Mouse (Mus musculus): ENCODE results near the gene Scgb1a1. TPM values are rescaled to one million over a fixed set of nuclear protein-coding genes. Genes with fewer than 3 reads are reported as not detected.
A peak's percentile ranks its signal among the peaks of the same experiment; 100 is the strongest.

The Scgb1a1 gene
- polyA plus RNA-seq, 1 experiment, result not detected

DNA sequence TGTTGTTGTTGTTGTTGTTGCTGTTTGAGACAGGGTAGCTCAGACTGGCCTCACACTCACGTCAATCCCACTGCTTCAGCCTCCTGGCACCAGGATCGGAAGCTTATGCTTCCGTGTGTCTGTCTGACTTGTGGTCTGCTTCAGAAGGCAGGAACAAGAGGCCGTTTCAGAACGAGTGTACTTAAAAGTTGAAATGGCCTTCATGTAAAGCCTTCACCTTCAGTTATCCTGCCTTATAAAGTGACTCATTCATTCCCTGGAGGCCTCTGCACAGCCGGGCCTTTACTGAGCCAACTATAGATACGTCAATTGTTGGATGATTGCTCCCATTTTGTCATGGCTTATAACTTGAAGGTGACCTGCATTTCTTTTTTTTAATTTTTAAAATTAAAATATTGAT lies 28.4 kb downstream of the Scgb1a1 start:
- Histone ChIP-seq H3K79me2 (ENCODE audit: control insufficient read depth, insufficient read depth) (no peaks in the 10 kb centered on the region), H3K4me2 (ENCODE audit: low read depth) (peak overlapping the region; percentile 77), H3ac (ENCODE audit: control insufficient read depth, insufficient read length) (no peak overlapping the region), H3K4me3 (no peak overlapping the region), H3K27me3 (ENCODE audit: control insufficient read depth, insufficient read depth, insufficient read length) (no peaks in the 10 kb centered on the region), H3K36me3 (ENCODE audit: control insufficient read depth, insufficient read depth) (no peaks in the 10 kb centered on the region)
- no peak for TF ChIP-seq MAX (IDR thresholded peaks at IDR 0.05; ENCODE audit: low read depth)
- TF ChIP-seq E2F4 (IDR thresholded peaks at IDR 0.05; ENCODE audit: insufficient read depth), result no peak
- TF ChIP-seq MYOD1 (IDR thresholded peaks at IDR 0.05; ENCODE audit: control insufficient read depth in 1 of 3, insufficient read length in 2 of 3, low read depth in 2 of 3), result no peak
- no peak for TF ChIP-seq TCF3 (IDR thresholded peaks at IDR 0.05; ENCODE audit: insufficient read length, low read depth)
- no peak for TF ChIP-seq SRF (IDR thresholded peaks at IDR 0.05; ENCODE audit: control insufficient read depth, insufficient read length, low read depth)
- no peak for TF ChIP-seq USF1 (IDR thresholded peaks at IDR 0.05; ENCODE audit: low read depth)
- TF ChIP-seq CEBPB (IDR thresholded peaks at IDR 0.05; ENCODE audit: insufficient read depth, poor library complexity, severe bottlenecking), result no peak; the same call in 1 of the 2 replicates
- TF ChIP-seq MYOG (IDR thresholded peaks at IDR 0.05; ENCODE audit: control insufficient read depth in 1 of 3, insufficient read depth in 1 of 3, insufficient read length in 2 of 3, low read depth in 2 of 3), result no peak
- no peak for TF ChIP-seq POLR2AphosphoS2 (IDR thresholded peaks at IDR 0.05; ENCODE audit: insufficient read length, low read depth)
- no peak for TF ChIP-seq TCF12 (IDR thresholded peaks at IDR 0.05; ENCODE audit: insufficient read depth, poor library complexity, severe bottlenecking)
- no peak for TF ChIP-seq REST (IDR thresholded peaks at IDR 0.05; ENCODE audit: insufficient read depth, insufficient read length)
- no peak for TF ChIP-seq POLR2A (IDR thresholded peaks at IDR 0.05; ENCODE audit: insufficient read length, low read depth)

GRCm38 (mm10) chr19:9058944-9059343 lies 28.8 kb downstream of the Scgb1a1 start:
- Histone ChIP-seq H3K79me2 (ENCODE audit: control insufficient read depth, insufficient read depth) (no peaks in the 10 kb centered on the region), H3K4me2 (ENCODE audit: low read depth) (peak overlapping the region; percentile 77), H3K36me3 (ENCODE audit: control insufficient read depth, insufficient read depth) (no peaks in the 10 kb centered on the region), H3K4me3 (no peak overlapping the region), H3K27me3 (ENCODE audit: control insufficient read depth, insufficient read depth, insufficient read length) (no peaks in the 10 kb centered on the region), H3ac (ENCODE audit: control insufficient read depth, insufficient read length) (no peak overlapping the region)
- peak in 1 of 3 experiments; percentile 50 for TF ChIP-seq MYOG (IDR thresholded peaks at IDR 0.05; ENCODE audit: control insufficient read depth in 1 of 3, insufficient read depth in 1 of 3, insufficient read length in 2 of 3, low read depth in 2 of 3)
- TF ChIP-seq MYOD1 (IDR thresholded peaks at IDR 0.05; ENCODE audit: control insufficient read depth in 1 of 3, insufficient read length in 2 of 3, low read depth in 2 of 3), result peak in 2 of 3 experiments; percentile 6 to 43
- TF ChIP-seq CEBPB (IDR thresholded peaks at IDR 0.05; ENCODE audit: insufficient read depth, poor library complexity, severe bottlenecking), result no peak; the same call in 1 of the 2 replicates

DNA sequence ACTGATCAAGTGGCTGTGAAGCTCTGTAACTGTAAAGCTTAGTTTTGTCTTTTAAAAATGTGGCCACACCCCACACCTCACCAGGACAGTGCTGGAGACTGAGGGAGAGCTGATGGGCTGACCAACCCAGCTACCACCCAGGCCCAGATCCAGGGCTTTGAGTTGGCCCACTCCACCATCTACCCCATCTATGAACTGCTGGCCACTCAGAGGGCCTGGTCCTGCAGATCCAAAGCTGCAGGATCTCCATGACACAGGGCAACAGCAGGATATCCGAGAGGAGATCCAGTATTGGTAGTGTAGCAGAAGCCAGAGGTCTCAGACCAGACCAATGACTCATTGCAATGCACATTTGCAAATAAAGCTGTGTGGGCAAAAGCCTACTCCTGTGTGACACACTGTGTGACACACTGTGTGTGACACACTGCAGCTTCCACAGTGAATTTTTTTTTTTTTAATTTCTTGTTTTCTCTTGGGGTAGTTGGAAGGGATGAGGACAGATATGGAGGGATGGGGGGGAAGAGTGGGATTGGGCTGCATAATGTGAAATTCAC lies 29.4 kb downstream of the Scgb1a1 start:
- Histone ChIP-seq H3K4me2 (ENCODE audit: low read depth) (peak overlapping the region; percentile 77), H3K27me3 (ENCODE audit: control insufficient read depth, insufficient read depth, insufficient read length) (no peaks in the 10 kb centered on the region), H3K79me2 (ENCODE audit: control insufficient read depth, insufficient read depth) (no peaks in the 10 kb centered on the region), H3ac (ENCODE audit: control insufficient read depth, insufficient read length) (no peak overlapping the region), H3K36me3 (ENCODE audit: control insufficient read depth, insufficient read depth) (no peaks in the 10 kb centered on the region), H3K4me3 (no peak overlapping the region)
- TF ChIP-seq REST (IDR thresholded peaks at IDR 0.05; ENCODE audit: insufficient read depth, insufficient read length) (no peak), MYOD1 (IDR thresholded peaks at IDR 0.05; ENCODE audit: control insufficient read depth in 1 of 3, insufficient read length in 2 of 3, low read depth in 2 of 3) (peak in 1 of 3 experiments; percentile 6), CEBPB (IDR thresholded peaks at IDR 0.05; ENCODE audit: insufficient read depth, poor library complexity, severe bottlenecking) (peak; percentile 2; the same call in 1 of the 2 replicates), E2F4 (IDR thresholded peaks at IDR 0.05; ENCODE audit: insufficient read depth) (no peak)

DNA sequence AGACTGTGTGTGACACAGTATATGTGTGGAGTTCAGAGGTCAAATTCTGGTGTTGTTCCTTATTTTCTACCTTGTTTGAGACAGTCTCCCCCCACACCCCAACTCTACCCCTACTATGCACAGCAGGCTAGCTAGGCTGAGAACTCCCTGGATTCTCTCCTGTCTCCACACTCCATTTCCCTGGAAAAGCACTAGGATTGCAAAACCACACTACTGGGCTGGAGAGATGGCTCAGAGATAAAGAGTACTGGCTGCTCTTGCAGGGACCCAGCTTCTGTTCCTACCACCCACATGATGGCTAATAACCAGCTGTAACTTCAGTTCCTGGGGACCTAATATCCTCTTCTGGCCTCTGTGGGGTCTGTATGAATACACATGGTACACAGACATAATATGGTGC lies 30.1 kb downstream of the Scgb1a1 start:
- Histone ChIP-seq H3ac (ENCODE audit: control insufficient read depth, insufficient read length) (no peak overlapping the region), H3K4me3 (no peak overlapping the region), H3K79me2 (ENCODE audit: control insufficient read depth, insufficient read depth) (no peaks in the 10 kb centered on the region), H3K27me3 (ENCODE audit: control insufficient read depth, insufficient read depth, insufficient read length) (no peaks in the 10 kb centered on the region), H3K4me2 (ENCODE audit: low read depth) (peak overlapping the region; percentile 77), H3K36me3 (ENCODE audit: control insufficient read depth, insufficient read depth) (no peaks in the 10 kb centered on the region)
- TF ChIP-seq TCF12 (IDR thresholded peaks at IDR 0.05; ENCODE audit: insufficient read depth, poor library complexity, severe bottlenecking) (no peak), CEBPB (IDR thresholded peaks at IDR 0.05; ENCODE audit: insufficient read depth, poor library complexity, severe bottlenecking) (no peak), POLR2A (IDR thresholded peaks at IDR 0.05; ENCODE audit: insufficient read length, low read depth) (no peak), MAX (IDR thresholded peaks at IDR 0.05; ENCODE audit: low read depth) (no peak), TCF3 (IDR thresholded peaks at IDR 0.05; ENCODE audit: insufficient read length, low read depth) (no peak), MYOD1 (IDR thresholded peaks at IDR 0.05; ENCODE audit: control insufficient read depth in 1 of 3, insufficient read length in 2 of 3, low read depth in 2 of 3) (no peak), USF1 (IDR thresholded peaks at IDR 0.05; ENCODE audit: low read depth) (no peak), REST (IDR thresholded peaks at IDR 0.05; ENCODE audit: insufficient read depth, insufficient read length) (no peak), SRF (IDR thresholded peaks at IDR 0.05; ENCODE audit: control insufficient read depth, insufficient read length, low read depth) (no peak)

DNA sequence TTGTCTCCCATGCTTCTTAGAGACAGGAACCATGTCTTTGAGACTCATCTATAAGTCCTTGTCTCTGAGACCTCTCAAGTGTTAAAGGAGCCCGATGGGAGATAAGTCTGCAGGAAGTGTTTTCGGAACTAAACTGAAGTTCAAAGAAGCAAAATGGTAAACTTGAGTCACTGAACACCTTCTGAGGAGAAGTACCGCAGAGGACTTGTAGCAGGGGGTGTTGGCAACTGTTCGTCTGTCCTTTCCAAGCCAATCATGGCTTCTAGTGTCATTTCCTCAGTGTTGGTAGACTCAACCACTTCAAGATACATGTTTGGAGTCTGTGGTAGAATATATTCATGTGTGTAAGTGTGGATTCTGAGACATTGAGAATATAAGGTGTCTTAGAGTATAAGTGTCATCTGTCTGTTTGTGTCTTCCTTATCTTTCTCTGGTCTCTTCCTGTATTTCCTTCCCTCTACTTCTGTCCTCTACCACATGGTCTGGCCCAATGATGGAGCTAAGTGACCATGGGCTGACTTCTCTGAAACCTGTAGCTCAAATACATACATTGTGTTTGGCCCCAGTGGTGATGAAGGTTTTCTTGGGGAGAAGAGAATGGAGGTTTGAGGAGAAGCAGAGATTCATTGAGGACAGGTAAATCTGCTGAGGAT lies 31.9 kb downstream of the Scgb1a1 start:
- Histone ChIP-seq H3K4me3 (no peak overlapping the region), H3ac (ENCODE audit: control insufficient read depth, insufficient read length) (no peak overlapping the region), H3K36me3 (ENCODE audit: control insufficient read depth, insufficient read depth) (no peaks in the 10 kb centered on the region), H3K79me2 (ENCODE audit: control insufficient read depth, insufficient read depth) (no peaks in the 10 kb centered on the region), H3K27me3 (ENCODE audit: control insufficient read depth, insufficient read depth, insufficient read length) (no peaks in the 10 kb centered on the region), H3K4me2 (ENCODE audit: low read depth) (no peak overlapping the region)
- no peak for TF ChIP-seq REST (IDR thresholded peaks at IDR 0.05; ENCODE audit: insufficient read depth, insufficient read length)
- TF ChIP-seq CEBPB (IDR thresholded peaks at IDR 0.05; ENCODE audit: insufficient read depth, poor library complexity, severe bottlenecking), result no peak
- no peak for TF ChIP-seq SRF (IDR thresholded peaks at IDR 0.05; ENCODE audit: control insufficient read depth, insufficient read length, low read depth)
- no peak for TF ChIP-seq USF1 (IDR thresholded peaks at IDR 0.05; ENCODE audit: low read depth)
- TF ChIP-seq E2F4 (IDR thresholded peaks at IDR 0.05; ENCODE audit: insufficient read depth), result no peak
- no peak for TF ChIP-seq TCF12 (IDR thresholded peaks at IDR 0.05; ENCODE audit: insufficient read depth, poor library complexity, severe bottlenecking)
- no peak for TF ChIP-seq POLR2AphosphoS2 (IDR thresholded peaks at IDR 0.05; ENCODE audit: insufficient read length, low read depth)
- TF ChIP-seq MAX (IDR thresholded peaks at IDR 0.05; ENCODE audit: low read depth), result no peak
- TF ChIP-seq MYOG (IDR thresholded peaks at IDR 0.05; ENCODE audit: control insufficient read depth in 1 of 3, insufficient read depth in 1 of 3, insufficient read length in 2 of 3, low read depth in 2 of 3), result no peak
- no peak for TF ChIP-seq POLR2A (IDR thresholded peaks at IDR 0.05; ENCODE audit: insufficient read length, low read depth)
- TF ChIP-seq MYOD1 (IDR thresholded peaks at IDR 0.05; ENCODE audit: control insufficient read depth in 1 of 3, insufficient read length in 2 of 3, low read depth in 2 of 3), result no peak
- TF ChIP-seq TCF3 (IDR thresholded peaks at IDR 0.05; ENCODE audit: insufficient read length, low read depth), result no peak
